Mouse (Mus musculus): Measurements from ENCODE around the gene Gm10801.

DNA sequence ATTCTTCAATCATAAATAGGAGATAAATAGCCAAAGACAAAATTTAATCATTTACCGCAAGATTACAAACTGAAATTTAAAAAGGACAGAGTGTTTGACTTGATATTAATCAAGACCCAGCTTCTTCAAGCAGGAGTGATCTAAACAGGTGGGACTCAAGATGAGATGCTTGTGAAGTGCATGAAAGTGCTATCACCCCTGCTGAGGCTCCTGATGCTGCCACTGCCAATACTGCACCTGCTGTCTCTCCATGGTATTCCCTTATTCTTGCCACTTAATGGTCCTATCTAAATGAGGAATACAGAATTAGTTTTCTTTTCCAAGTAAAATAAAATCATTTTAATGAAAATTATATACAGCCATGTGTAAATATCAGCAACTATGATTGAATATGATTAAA, 35.5 kb downstream of the Gm10801 start:
- TF ChIP-seq CTCF (IDR thresholded peaks at IDR 0.05; ENCODE audit: low read depth, low read length): no peak
- TF ChIP-seq POLR2A (IDR thresholded peaks at IDR 0.05; ENCODE audit: extremely low read depth, insufficient read depth, low read length): no peak

Data from liver, adult 2 months (tissue).